Mouse (Mus musculus) heart, adult 2 months (tissue): Measurements from ENCODE around the gene Ankrd11. TPM values are rescaled to one million over a fixed set of nuclear protein-coding genes. Genes with fewer than 3 reads are reported as not detected.

Experiments used
- DNase-seq, 2 experiments: peaks; one replicate each; pipeline ENCODE4 v3.0.0; 2021
- H3K27ac ChIP-seq: fragments of 200-600 bp; 2 replicates; pipeline ENCODE4 v1.8.1; 2022
- H3K27me3 ChIP-seq: fragments of 200-500 bp; 2 replicates; pipeline ENCODE4 v1.6.1; 2012; ENCODE audit warnings: mild to moderate bottlenecking, low read length, inconsistent platforms, mixed read lengths; ENCODE audit not compliant: control insufficient read depth, insufficient read depth
- H3K36me3 ChIP-seq: fragments of 200-500 bp; 2 replicates; pipeline ENCODE4 v1.6.1; 2012; ENCODE audit warnings: low read length, inconsistent platforms; ENCODE audit not compliant: control insufficient read depth, insufficient read depth
- H3K4me1 ChIP-seq: fragments of 200-500 bp; 2 replicates; pipeline ENCODE4 v1.6.1; 2011; ENCODE audit warnings: low read length; ENCODE audit not compliant: control insufficient read depth, insufficient read depth
- H3K4me3 ChIP-seq: fragments of 200-600 bp; 2 replicates; pipeline ENCODE4 v1.8.1; 2022
- H3K79me2 ChIP-seq: fragments of 200-500 bp; replicated peaks from 2 replicates; pipeline ENCODE4 v1.6.1; 2012; ENCODE audit warnings: mild to moderate bottlenecking, inconsistent platforms, low read length, moderate library complexity, mixed read lengths; ENCODE audit not compliant: control insufficient read depth, insufficient read depth
- H3K9ac ChIP-seq: fragments of 200-500 bp; 2 replicates; pipeline ENCODE4 v1.6.1; 2012; ENCODE audit warnings: low read depth, mild to moderate bottlenecking, control low read depth, inconsistent platforms, low read length, mixed read lengths
- CTCF ChIP-seq: fragments of 200-600 bp; IDR thresholded peaks from 2 replicates; pipeline ENCODE4 v1.8.1; 2022; ENCODE audit warnings: antibody characterized with exemption, mild to moderate bottlenecking, moderate library complexity
- EP300 ChIP-seq: fragments of 200-500 bp; IDR thresholded peaks from 2 replicates; pipeline ENCODE4 v1.6.1; 2011; ENCODE audit warnings: low read depth, low read length, control low read depth; ENCODE audit not compliant: insufficient read depth
- POLR2A ChIP-seq: fragments of 200-500 bp; IDR thresholded peaks from 2 replicates; pipeline ENCODE4 v1.6.1; 2011; ENCODE audit warnings: mild to moderate bottlenecking, low read depth, low read length, control low read depth; ENCODE audit not compliant: insufficient read depth
- WGBS: fragments of 180-500 bp; shearing (Covaris S2); methylation state at CpG from one replicate; pipeline ENCODE4 v1.1.7; 2018; 5-methylcytosine and 5-hydroxymethylcytosine counted together
- intact Hi-C: fragments of 180-260 bp; cut with DNase I; formaldehyde crosslinking; loops from one replicate; pipeline ENCODE4 v1.15.1; 2025
- polyA plus RNA-seq: library from polyadenylated mRNA; depleted of rRNA; stranded (reverse); fragments of >200 nt; gene quantifications from 2 replicates; pipeline ENCODE4 v1.2.3, GENCODE M21; 2012
- total RNA-seq, 2 experiments: library from RNA; stranded (reverse); gene quantifications; 2 replicates each; pipeline ENCODE4 v1.2.3; 2021

The Ankrd11 gene
- total and polyA plus RNA-seq, 3 experiments: 34.4 to 76.3 (median 68.0) TPM

DNA sequence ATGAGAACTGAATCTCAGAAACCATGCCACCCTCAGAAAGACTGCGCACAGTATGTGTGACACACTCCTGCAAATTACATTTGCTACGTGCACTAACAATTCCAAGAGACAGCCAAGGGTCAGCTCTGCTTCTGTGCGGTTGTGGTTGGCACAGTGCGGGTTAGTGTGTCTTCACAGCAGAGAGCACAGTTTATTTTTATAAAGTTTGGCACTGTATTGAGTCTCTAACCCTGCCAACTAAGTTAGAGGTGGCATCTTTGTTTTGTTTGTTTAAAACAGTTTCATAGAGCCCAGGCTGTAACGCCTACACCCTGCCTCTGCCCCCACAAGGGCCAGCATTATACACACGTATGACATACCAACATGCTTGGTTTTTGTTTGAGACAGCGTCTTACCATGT, 140.6 kb downstream of the Ankrd11 start:
- Histone ChIP-seq H3K4me3 (no peak overlapping the region), H3K27ac (peak overlapping the region; percentile 79), H3K36me3 (0 out of 2 replicates have a peak, but pooled peaks cover 2% of the 10 kb centered on the region), H3K79me2 (peaks cover 2% of the 10 kb centered on the region; the same call in 1 of the 2 replicates), H3K27me3 (no peaks in the 10 kb centered on the region), H3K9ac (no peak overlapping the region; the same call in 1 of the 2 replicates), H3K4me1 (peaks cover 29% of the 10 kb centered on the region)
- intact Hi-C loops: loop anchor here (10.0 kb wide), 1 partner anchor 313 kb away; the partner anchor contains the start of genes Chmp1a and Spata33
- TF ChIP-seq EP300: no peak
- TF ChIP-seq POLR2A: no peak
- TF ChIP-seq CTCF: no peak
- DNase-seq: peak in 1 of 2 experiments; percentile 37
- 59% methylated on average over 7 of the region's 7 CpGs for WGBS

DNA sequence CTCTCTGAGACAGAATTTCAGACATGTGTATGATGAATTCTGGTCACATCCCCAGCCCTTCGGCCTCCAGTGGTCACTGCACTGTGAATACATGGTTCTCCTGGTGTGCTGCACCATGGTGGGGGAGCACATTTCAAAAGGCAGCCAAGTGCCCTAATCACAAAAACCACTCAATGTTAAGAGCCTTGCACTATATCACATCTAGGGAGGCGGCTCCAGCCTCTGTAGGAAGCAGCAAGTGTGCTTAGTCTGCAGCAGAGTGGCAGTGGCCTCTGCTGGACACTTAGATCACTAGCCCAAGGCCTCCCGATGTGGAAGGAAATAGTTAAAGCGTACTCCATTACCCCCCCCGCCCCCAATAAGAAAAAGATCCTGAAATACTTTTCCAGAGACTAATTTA, 143.0 kb downstream of the Ankrd11 start:
- Histone ChIP-seq H3K27ac (no peak overlapping the region), H3K79me2 (peaks cover 2% of the 10 kb centered on the region; the same call in 1 of the 2 replicates), H3K4me1 (peaks cover 18% of the 10 kb centered on the region), H3K27me3 (no peaks in the 10 kb centered on the region), H3K4me3 (no peak overlapping the region), H3K9ac (no peak overlapping the region), H3K36me3 (0 out of 2 replicates have a peak, but pooled peaks cover 2% of the 10 kb centered on the region)
- WGBS: 43% methylated on average over 5 of the region's 5 CpGs
- intact Hi-C loops: no loop called here
- no peak for TF ChIP-seq EP300
- peak; percentile 11; the same call in 1 of the 2 replicates for TF ChIP-seq CTCF
- no peak for TF ChIP-seq POLR2A
- DNase-seq: no peak

DNA sequence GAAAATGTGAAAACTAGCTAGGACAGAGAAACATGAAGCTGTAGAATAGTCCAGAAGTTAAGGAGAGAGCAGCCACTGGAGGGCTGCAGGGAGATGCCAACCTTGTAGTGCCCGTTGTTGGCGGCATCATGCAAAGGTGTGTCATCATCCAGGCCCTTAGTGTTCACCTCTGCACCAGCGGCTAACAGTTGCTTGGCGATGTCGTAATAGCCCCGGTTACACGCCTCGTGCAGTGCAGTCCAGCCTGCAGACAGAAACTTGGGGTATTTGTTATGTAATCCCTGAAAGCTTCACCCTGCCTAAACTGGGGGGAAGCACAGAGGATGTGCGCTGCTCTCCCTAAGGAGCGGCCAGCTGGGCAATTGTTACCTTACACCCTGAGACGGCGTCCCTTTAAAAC, 143.6 kb downstream of the Ankrd11 start:
- Histone ChIP-seq H3K4me1 (peaks cover 18% of the 10 kb centered on the region), H3K4me3 (no peak overlapping the region), H3K36me3 (0 out of 2 replicates have a peak, but pooled peaks cover 2% of the 10 kb centered on the region), H3K27ac (no peak overlapping the region), H3K79me2 (peaks cover 2% of the 10 kb centered on the region; the same call in 1 of the 2 replicates), H3K27me3 (no peaks in the 10 kb centered on the region), H3K9ac (no peak overlapping the region)
- TF ChIP-seq POLR2A: no peak
- TF ChIP-seq CTCF: no peak
- TF ChIP-seq EP300: no peak
- 81% methylated on average over 12 of the region's 12 CpGs for WGBS
- DNase-seq: no peak
- intact Hi-C loops: no loop called here

DNA sequence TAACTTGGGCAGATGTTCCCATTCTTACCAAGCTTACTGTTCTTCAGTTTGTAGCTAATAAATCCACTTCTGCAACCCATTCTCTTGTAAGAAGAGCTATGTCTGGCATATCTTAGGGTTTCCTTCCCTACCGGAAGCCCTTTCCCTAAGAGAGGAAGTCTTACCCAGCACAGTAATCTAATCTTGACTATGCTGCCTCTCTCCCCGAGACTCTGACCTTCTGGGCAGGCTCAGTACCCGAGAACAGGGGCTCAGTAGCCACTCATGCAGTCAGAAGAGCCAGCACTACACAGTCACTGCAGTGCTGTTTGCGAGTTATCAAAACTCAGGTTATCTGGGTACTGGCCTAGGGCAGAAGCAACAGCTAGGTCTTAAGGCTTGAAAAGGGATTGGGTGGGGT, 144.1 kb downstream of the Ankrd11 start:
- WGBS: 32% methylated on average over 4 of the region's 4 CpGs
- no peak overlapping the region for H3K27ac ChIP-seq
- DNase-seq: no peak
- no peak overlapping the region for H3K9ac ChIP-seq
- peaks cover 18% of the 10 kb centered on the region for H3K4me1 ChIP-seq
- 0 out of 2 replicates have a peak, but pooled peaks cover 2% of the 10 kb centered on the region for H3K36me3 ChIP-seq
- TF ChIP-seq CTCF: no peak
- TF ChIP-seq POLR2A: no peak
- no peak for TF ChIP-seq EP300
- intact Hi-C loops: no loop called here
- H3K79me2 ChIP-seq: peaks cover 2% of the 10 kb centered on the region; the same call in 1 of the 2 replicates
- no peak overlapping the region for H3K4me3 ChIP-seq
- H3K27me3 ChIP-seq: no peaks in the 10 kb centered on the region

DNA sequence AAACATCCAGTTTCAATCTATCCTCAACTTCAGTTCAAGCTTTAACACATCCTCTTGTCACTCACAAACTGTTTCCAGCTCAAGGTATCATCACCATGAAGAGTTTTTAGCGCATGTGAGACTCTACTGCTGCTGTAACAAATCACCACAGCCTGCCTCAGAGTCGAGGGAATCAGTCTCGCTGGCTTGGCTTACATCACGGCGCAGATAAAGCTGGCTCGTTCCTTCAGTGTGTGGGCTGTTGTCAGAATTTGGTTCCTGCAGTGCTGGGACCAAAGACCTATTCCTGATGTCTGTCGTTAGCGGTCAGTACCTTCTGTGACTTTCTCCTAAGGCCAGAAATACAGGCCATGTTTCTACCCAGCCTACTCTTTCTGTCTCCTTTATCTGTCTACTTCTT, 144.9 kb downstream of the Ankrd11 start:
- WGBS: 72% methylated on average over 8 of the region's 8 CpGs
- no peak for TF ChIP-seq POLR2A
- TF ChIP-seq EP300: no peak
- TF ChIP-seq CTCF: no peak
- intact Hi-C loops: no loop called here

GRCm38 (mm10) chr8:122896317-122896716, 145.8 kb downstream of the Ankrd11 start:
- intact Hi-C loops: no loop called here
- no peak for DNase-seq
- H3K27ac ChIP-seq: no peak overlapping the region
- H3K4me3 ChIP-seq: no peak overlapping the region
- H3K27me3 ChIP-seq: no peaks in the 10 kb centered on the region
- TF ChIP-seq POLR2A: no peak
- no peak for TF ChIP-seq EP300
- no peak for TF ChIP-seq CTCF
- 0 out of 2 replicates have a peak, but pooled peaks cover 2% of the 10 kb centered on the region for H3K36me3 ChIP-seq
- no peaks in the 10 kb centered on the region for H3K79me2 ChIP-seq
- 95% methylated on average over 11 of the region's 11 CpGs for WGBS
- H3K9ac ChIP-seq: no peak overlapping the region
- peaks cover 7% of the 10 kb centered on the region for H3K4me1 ChIP-seq

More for the DNA sequence above, 144.9 kb downstream of the Ankrd11 start:
- H3K27me3 ChIP-seq: no peaks in the 10 kb centered on the region
- H3K27ac ChIP-seq: no peak overlapping the region
- H3K4me1 ChIP-seq: peaks cover 13% of the 10 kb centered on the region
- no peak overlapping the region for H3K9ac ChIP-seq
- peaks cover 2% of the 10 kb centered on the region; the same call in 1 of the 2 replicates for H3K79me2 ChIP-seq
- H3K36me3 ChIP-seq: 0 out of 2 replicates have a peak, but pooled peaks cover 2% of the 10 kb centered on the region
- no peak for DNase-seq
- H3K4me3 ChIP-seq: no peak overlapping the region
